Comparison of ENCODE assay signal across 9 mouse cellular contexts in the genomic region with DNA sequence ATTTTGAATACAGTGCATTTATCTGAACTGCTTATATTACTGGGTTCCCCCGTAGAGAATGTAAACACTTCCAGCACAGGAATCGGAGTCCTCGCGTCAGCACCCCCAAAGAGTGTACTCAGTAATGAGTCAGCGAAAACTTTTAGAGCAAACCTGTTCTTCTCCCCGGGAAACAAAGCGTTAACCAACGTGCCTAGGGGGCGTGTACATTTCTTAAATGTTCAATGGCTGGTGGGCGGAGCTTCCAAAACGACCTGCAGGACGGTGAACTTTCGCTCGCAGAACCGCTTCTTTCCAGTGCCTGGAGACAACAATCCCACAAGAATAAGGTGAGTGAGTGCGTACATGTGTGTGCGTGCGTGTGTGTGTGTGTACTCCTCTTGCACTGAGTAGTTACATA. TPM values are rescaled to one million over a fixed set of nuclear protein-coding genes. Genes with fewer than 3 reads are reported as not detected.
DNase-seq lines count a peak whose midpoint lies in the region; ATAC-seq and TF ChIP-seq lines count a peak whose summit lies in the region.
"Had no signal": no experiment of that assay in that cellular context is flagged by ENCODE, and none has a peak within 500 bp of the region (broad histone marks: within the 10 kb centered on the region; RNA-seq: fewer than 3 reads in every experiment).

No protein-coding gene starts in this region.

- TF ChIP-seq CTCF in cortical plate, adult 2 months (IDR thresholded peaks at IDR 0.05; ENCODE audit: extremely low read depth, insufficient read depth, low read length): no peak
- no peak for TF ChIP-seq CTCF in lung, embryonic 14.5 days (IDR thresholded peaks at IDR 0.05; ENCODE audit: low read depth)

- no peaks in the 10 kb centered on the region for H3K27me3 ChIP-seq in lung, embryonic 14.5 days (ENCODE audit: insufficient read depth, low read length)
- peaks cover 10% of the 10 kb centered on the region; the same call in 1 of the 2 replicates for H3K27me3 ChIP-seq in neural tube, embryonic 15.5 days (replicated peaks)

- peak overlapping the region; percentile 57 for H3K4me3 ChIP-seq in cortical plate, adult 2 months (ENCODE audit: insufficient read depth, low read length)
- H3K4me3 ChIP-seq in lung, embryonic 14.5 days (ENCODE audit: low read depth, low read length): peak overlapping the region; percentile 42
- H3K4me3 ChIP-seq in neural tube, embryonic 15.5 days (replicated peaks): peak overlapping the region; percentile 42

- peak; percentile 57; the same call in 1 of the 2 replicates for TF ChIP-seq POLR2A in cortical plate, adult 2 months (IDR thresholded peaks at IDR 0.05; ENCODE audit: extremely low read depth, insufficient read depth, low read length)

- no peaks in the 10 kb centered on the region for H3K36me3 ChIP-seq in lung, embryonic 14.5 days (ENCODE audit: insufficient read depth)
- H3K36me3 ChIP-seq in neural tube, embryonic 15.5 days: no peaks in the 10 kb centered on the region

- H3K9me3 ChIP-seq in lung, embryonic 14.5 days (ENCODE audit: low read depth, low read length): no peaks in the 10 kb centered on the region
- H3K9me3 ChIP-seq in neural tube, embryonic 15.5 days (replicated peaks): no peaks in the 10 kb centered on the region

- DNase-seq in right cerebral cortex, adult 18-20 months: peak; percentile 42
- no peak for DNase-seq in right cerebral cortex, postnatal 36 days (ENCODE audit: low spot score in 2 of 2)
- peak; percentile 79 for DNase-seq in kidney, adult 18-20 months
- peak; percentile 93 for DNase-seq in lung, embryonic 14.5 days
- DNase-seq in thymus, postnatal 10 days (ENCODE audit: low spot score in 2 of 2): peak; percentile 67 to 75

- H3K4me2 ChIP-seq in lung, embryonic 14.5 days: peak overlapping the region; percentile 64
- peak overlapping the region; percentile 69 for H3K4me2 ChIP-seq in neural tube, embryonic 15.5 days

- peak; percentile 82 for ATAC-seq in granulocyte monocyte progenitor cell, adult 5-6 weeks (replicated peaks; ENCODE audit: poor library complexity, severe bottlenecking)
- peak; percentile 67 for ATAC-seq in lung, embryonic 14.5 days (ENCODE audit: insufficient read depth)
- ATAC-seq in neural tube, embryonic 15.5 days (ENCODE audit: low FRiP score): peak; percentile 62; the same call in 1 of the 2 replicates

- H3K9ac ChIP-seq in lung, embryonic 14.5 days: peak overlapping the region; percentile 36
- 0 out of 2 replicates have a peak overlapping the region, but pooled peaks have one; percentile 27 for H3K9ac ChIP-seq in neural tube, embryonic 15.5 days (replicated peaks)

- H3K4me1 ChIP-seq in cortical plate, adult 2 months (ENCODE audit: control insufficient read depth, insufficient read depth, low read length): 0 out of 2 replicates have a peak, but pooled peaks cover 4% of the 10 kb centered on the region
- 0 out of 2 replicates have a peak, but pooled peaks cover 3% of the 10 kb centered on the region for H3K4me1 ChIP-seq in lung, embryonic 14.5 days (ENCODE audit: insufficient read depth)
- peaks cover 20% of the 10 kb centered on the region for H3K4me1 ChIP-seq in neural tube, embryonic 15.5 days

- H3K27ac ChIP-seq in cortical plate, adult 2 months (ENCODE audit: insufficient read depth, low read length): no peak overlapping the region
- no peak overlapping the region for H3K27ac ChIP-seq in lung, embryonic 14.5 days (ENCODE audit: low read depth)
- no peak overlapping the region for H3K27ac ChIP-seq in neural tube, embryonic 15.5 days (replicated peaks)

- under 1% methylated on average over 18 of the region's 18 CpGs for WGBS in lung, embryonic 14.5 days
- under 1% methylated on average over 18 of the region's 18 CpGs for WGBS in neural tube, embryonic 15.5 days

RNA-seq across cellular contexts. Expression of gene Gsta4, which starts 9.2 kb away (rescaled TPM):
- polyA plus RNA-seq in cortical plate, adult 2 months (2012; rRNA removed): 85.6 and 92.4 TPM in 2 replicates
- total RNA-seq in granulocyte monocyte progenitor cell, adult 5-6 weeks (2014; fragmentation: Nextera tagmentation): 1.9 and 3.4 TPM in 2 replicates
- 2.0 and 2.8 TPM in 2 replicates for total RNA-seq in granulocyte monocyte progenitor cell, adult 5-6 weeks (2017)
- polyA plus RNA-seq in lung, embryonic 14.5 days (2014; fragmentation: Nextera tagmentation; extraction: Ambion mirVana): 48.4 and 58.0 TPM in 2 replicates
- 38.4 and 40.5 TPM in 2 replicates for polyA plus RNA-seq in neural tube, embryonic 15.5 days (2015; fragmentation: Nextera tagmentation; extraction: Ambion mirVana)

RNA-seq across cellular contexts. Expression of gene Gsta1, which starts 38.7 kb away (rescaled TPM):
- not detected in 2 replicates for polyA plus RNA-seq in cortical plate, adult 2 months (2012; rRNA removed)
- not detected in 2 replicates for total RNA-seq in granulocyte monocyte progenitor cell, adult 5-6 weeks (2014; fragmentation: Nextera tagmentation)
- total RNA-seq in granulocyte monocyte progenitor cell, adult 5-6 weeks (2017): not detected in 2 replicates
- polyA plus RNA-seq in lung, embryonic 14.5 days (2014; fragmentation: Nextera tagmentation; extraction: Ambion mirVana): not detected in 2 replicates
- polyA plus RNA-seq in neural tube, embryonic 15.5 days (2015; fragmentation: Nextera tagmentation; extraction: Ambion mirVana): 0.22 TPM in 1 of 2 replicates, not detected in the other
- total RNA-seq: gastrocnemius, adult 8-10 months had no signal

Comparison
In these comparisons a context has a peak if more than half of its experiments do, and no peak if none do; other contexts are left out.
1. DNase-seq: peak in right cerebral cortex, adult 18-20 months (single experiment), kidney, adult 18-20 months (single experiment), lung, embryonic 14.5 days (single experiment) and thymus, postnatal 10 days (2 of 2); none in right cerebral cortex, postnatal 36 days (0 of 2).
2. Peak in every context shown above with its lines, with median percentiles within 50 percentile points of each other: H3K4me3 ChIP-seq and ATAC-seq.